Mouse (Mus musculus): ENCODE results near the gene Gm45337.
A peak's percentile ranks its signal among the peaks of the same experiment; 100 is the strongest.
"Not testable (repeated sequence)": the region's sequence is repeated elsewhere in the genome, so short reads cannot be mapped to it uniquely, and the experiment has no call there.

The Gm45337 gene

DNA sequence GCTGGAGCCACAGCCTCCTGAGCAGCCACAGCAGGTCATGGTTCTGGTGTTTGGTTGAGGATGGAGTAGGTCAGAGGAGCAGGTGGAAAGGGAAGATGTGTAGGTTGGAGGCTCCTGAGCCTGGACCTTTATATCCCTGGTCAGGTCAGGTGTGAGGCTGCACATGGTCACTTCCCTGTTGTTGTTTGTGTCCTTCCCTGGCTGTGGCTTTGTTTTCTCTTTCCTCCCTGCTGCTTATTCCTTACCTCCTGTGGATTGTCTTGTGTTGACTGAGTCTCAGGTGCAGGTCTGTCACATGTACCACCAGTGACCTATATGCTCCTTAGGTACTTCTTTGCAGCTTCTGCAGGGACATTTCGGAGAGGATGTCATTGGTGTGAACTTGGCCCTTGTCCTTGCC is at the start of gene Gm45337:
Gene Gm45337 (minus strand): TSS at position 101 of the 400 bp plus-strand sequence.
- no peak for DNase-seq (ENCODE audit: low spot score)

DNA sequence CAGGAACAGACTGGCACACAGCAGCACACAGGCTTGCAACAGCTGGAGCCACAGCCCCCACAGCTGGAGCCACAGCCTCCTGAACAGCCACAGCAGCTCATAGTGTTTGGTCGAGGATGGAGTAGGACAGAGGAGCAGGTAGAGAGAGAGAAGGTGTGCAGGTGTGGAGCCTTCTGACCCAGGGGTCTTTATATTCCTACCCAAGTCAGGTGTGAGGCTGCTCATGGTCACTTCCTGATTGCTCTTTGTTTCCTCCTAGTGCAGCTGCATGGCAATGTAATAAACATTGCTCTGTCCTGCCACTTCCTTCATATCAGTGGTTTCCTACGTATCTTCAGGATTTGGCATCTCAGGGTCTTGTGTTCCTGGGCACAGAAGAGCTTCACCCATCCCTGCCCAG is 45.9 kb upstream of the Gm45337 start, which contains the start of gene Gm10153:
Gene Gm10153 (minus strand): TSS at position 101 of the 400 bp plus-strand sequence.
- no peak for DNase-seq (ENCODE audit: low spot score)

GRCm38 (mm10) chr7:142188156-142188555 is 43.7 kb upstream of the Gm45337 start:
- no peak for DNase-seq (ENCODE audit: low spot score)

DNA sequence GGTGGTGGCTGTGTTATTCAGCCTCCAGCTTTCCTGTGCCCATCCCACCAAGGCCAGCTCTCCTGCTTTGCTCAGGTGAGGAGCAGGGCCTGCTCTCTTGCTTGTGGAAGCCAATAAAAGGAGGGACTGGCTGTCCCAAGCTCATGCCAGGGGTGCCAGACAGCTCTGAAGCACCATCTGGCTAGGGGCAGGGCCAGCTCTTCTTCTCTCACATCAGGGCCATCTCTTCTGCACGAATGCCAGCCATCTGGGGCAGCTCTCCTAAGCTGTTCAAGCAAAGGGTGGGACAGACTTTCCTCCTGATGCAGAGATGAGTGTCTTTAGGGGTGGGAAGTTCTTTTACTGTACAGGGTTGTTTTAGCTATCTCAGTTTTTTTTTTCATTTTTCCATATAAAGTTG is 36.6 kb upstream of the Gm45337 start:
- no peak for DNase-seq (ENCODE audit: low spot score)

- DNase-seq (ENCODE audit: low spot score) = no peak
These were observed 34.3 kb upstream of the Gm45337 start for GRCm38 (mm10) chr7:142178685-142179084.

DNA sequence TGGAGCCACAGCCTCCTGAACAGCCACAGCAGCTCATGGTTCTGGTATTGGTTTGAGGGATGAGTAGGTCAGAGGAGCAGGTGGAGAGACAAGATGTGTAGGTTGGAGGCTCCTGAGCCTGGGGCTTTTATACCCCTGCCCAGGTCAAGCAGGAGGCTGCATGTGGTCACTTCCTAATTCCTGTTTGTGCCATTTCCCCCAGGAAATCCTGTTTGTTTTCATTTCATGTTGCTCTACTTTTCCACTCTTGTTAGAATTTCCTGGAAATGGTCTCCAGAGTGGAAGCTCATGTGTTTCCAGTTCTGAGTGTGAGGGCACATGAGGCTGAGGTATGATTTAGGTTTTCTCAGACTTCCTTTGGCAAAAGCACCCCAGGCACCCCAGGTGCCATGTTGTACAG is 31.5 kb upstream of the Gm45337 start, which contains the start of gene Krtap5-2:
Gene Krtap5-2 (minus strand): TSS at position 101 of the 400 bp plus-strand sequence.
- DNase-seq (ENCODE audit: low spot score) = not testable (repeated sequence)

DNA sequence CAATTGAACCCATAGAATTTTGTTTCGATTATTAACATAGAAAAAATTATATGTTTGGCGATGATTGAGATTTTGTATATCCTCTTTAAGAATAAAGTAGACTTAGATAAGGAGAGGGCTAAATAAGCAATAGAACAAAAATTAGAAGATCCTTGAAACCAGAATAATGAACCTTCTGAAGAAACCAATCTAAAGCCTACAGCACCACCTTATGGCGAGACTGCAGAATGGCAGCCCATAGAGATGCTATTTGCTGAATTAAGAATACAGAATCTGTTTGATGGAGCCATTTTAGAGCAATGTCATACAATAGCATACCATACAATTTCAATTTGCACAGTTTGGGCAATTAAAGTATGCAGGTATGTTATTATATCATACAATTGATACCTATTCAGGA is 25.4 kb upstream of the Gm45337 start:
- peak; percentile 74 for DNase-seq (ENCODE audit: low spot score)

- DNase-seq (ENCODE audit: low spot score) = not testable (repeated sequence)
These were observed 21.2 kb upstream of the Gm45337 start, which contains the start of gene Gm4553 for GRCm38 (mm10) chr7:142165639-142166038. Gene Gm4553, minus strand, starts transcription at chr7:142165739.

DNA sequence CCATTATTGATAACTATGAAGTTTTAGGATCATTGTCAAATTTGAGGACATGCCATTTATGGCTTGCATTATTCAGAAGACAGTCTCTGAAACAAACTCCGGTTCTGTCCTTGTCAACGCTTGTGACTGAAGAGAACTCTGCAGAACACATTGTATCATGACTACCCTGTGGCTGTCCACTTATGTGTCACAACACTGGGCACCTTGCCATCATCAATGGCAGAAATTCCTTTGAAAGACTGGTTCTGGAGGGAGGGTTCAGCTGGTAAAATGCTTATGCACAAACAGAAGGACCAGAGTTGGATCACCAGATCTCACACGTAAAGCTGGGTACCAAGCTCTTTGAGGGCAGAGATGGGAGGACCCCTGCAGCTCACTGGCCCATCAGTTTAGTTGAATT is 15.0 kb upstream of the Gm45337 start:
- DNase-seq (ENCODE audit: low spot score) = no peak

DNA sequence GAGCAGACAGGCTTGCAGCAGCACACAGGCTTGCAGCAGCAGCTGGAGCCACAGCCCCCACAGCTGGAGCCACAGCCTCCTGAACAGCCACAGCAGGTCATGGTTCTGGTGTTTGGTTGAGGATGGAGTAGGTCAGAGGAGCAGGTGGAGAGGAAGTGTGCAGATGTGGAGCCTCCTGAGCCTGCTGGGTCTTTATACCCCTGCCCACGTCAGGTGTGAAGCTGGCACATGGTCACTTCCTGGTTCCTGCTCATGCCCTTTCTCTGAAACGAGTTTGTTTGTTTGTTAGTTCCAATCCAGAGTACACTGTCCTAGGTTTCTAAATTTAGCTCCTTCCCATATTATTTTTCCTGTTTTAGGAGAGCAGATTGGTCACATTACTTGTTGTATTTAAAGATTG is 12.6 kb upstream of the Gm45337 start, which contains the start of gene Gm29735:
Gene Gm29735 (minus strand): TSS at position 101 of the 400 bp plus-strand sequence.
- DNase-seq (ENCODE audit: low spot score) = not testable (repeated sequence)

DNA sequence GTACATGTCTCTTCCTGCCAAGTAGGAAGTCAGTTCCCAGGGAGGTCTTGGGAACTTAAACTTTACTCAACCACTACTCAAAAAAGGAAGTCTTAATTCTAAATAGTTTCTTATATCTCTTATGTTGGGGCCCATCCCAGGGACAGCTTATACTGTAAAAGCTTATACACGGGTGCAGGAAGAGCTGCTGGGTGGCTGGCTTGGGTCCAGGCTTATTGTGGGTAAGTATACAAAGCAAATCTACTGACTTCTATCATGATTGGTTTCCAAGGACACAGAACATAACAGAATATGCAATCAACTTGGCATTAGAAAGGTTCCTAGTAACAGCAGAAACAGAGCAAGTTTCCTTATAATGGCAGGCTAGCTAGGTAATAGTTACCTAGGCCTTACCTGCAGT is 10.9 kb upstream of the Gm45337 start:
- no peak for DNase-seq (ENCODE audit: low spot score)

- DNase-seq (ENCODE audit: low spot score) = no peak
These were observed 7.8 kb upstream of the Gm45337 start for GRCm38 (mm10) chr7:142152191-142152590.

GRCm38 (mm10) chr7:142148633-142149032 is 4.2 kb upstream of the Gm45337 start:
- no peak for DNase-seq (ENCODE audit: low spot score)

DNA sequence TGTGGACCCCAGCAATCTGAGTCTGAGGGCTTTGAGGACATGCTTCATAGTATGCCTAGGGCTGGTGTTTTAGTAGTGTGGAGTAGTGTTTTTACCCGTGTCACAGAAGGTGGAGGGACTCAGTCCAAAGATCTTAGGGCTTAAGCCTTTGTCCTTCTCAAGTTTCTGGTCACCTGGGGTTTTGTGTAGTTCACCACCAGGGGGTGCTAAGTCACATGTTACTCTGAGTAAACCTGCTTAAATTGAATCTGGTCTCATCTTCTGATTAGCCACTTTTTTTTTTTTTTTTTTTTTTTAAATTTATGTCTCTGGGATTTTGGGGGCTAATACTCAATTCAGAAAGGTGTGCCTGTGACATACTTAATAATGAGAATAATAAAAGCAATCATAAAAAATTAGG is 1.6 kb upstream of the Gm45337 start:
- peak; percentile 85 for DNase-seq (ENCODE audit: low spot score)

DNA sequence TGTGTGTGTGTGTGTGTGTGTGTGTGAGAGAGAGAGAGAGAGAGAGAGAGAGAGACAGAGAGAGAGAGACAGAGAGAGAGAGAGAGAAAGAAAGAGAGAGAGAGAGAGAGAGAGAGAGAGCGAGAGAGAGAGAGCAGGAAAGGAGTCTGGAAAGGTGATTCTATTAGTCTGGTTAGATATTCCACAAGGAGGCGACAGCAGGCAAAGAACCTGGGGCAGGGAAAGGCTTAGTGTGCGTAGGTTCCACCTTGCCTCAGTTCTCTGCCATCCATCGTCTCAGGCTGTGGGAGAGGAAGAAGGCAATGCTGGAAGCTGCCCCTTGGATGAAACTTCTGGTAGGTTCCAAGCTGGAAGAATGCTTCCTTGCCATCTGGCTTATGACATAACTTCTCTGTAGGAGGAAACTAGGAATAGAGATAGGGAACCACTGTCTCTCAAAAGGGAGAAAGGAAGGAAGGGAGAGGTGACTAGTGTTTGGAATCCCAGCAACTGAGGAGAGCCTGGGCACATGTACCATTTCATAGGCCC is 1.1 kb upstream of the Gm45337 start:
- no peak for DNase-seq (ENCODE audit: low spot score)

GRCm38 (mm10) chr7:142143506-142144010 is 849 bp downstream of the Gm45337 start:
- DNase-seq (ENCODE audit: low spot score) = not testable (repeated sequence)

GRCm38 (mm10) chr7:142140696-142141095 is 3.7 kb downstream of the Gm45337 start:
- no peak for DNase-seq (ENCODE audit: low spot score)

GRCm38 (mm10) chr7:142135934-142136333 is 8.5 kb downstream of the Gm45337 start, which contains the start of gene Gm39115:
Gene Gm39115, minus strand, starts transcription at chr7:142136034.
- DNase-seq (ENCODE audit: low spot score) = not testable (repeated sequence)

DNA sequence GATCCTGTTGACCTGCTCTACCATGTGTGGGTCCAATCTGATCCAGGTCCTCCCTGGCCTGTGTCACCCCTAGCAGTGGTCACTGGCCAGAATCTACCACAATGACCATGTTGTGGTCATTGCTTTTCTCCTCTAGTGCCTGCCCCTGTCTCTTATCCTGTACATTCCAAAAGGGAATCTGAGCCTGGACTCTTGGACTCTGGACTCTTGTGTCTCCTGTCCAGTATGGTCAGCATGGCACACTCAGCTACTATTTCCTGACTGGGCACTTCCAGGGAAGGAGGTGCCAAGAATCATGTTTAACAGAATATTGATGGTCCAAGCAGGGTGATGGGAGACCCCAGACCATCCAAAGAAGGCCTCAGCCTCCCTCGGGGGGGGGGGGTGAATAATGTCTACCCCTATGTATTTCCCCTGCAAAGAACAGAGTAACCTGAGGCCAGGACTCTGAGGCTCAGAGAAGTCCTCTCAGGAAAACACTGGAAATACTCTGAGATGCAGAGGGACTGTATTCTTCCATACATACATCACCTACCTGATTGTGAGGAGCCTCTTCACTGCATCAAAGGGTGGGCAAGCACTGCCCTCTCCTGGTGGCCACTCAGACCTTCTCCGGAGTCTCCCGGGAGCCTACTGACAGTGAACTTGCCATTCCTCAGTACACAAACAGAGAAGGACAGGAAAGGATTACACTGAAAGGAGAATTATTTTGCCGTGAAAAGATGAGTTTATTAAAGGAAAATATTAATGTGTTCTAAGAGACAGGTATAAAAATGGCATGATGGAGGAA is 10.0 kb downstream of the Gm45337 start:
- DNase-seq (ENCODE audit: low spot score) = peak; percentile 28

DNA sequence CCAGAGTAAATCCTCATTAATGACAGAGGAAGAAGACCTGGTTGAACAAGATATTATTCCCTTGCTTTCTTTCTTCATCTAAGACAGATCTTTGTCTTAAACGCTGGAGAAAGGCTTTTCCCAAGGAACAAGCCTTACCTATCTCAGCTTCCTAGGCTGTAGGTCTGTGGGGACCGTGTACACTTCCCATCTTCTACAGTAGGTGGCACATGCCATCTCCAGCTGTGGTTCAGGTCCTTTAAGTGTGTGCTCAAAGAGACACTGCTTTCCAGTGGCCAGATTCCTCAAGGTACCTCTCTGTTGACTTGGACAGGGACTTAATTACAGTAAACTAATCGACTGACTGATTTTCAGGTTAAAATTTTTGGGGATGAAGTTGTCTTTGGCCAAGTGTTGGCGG is 15.6 kb downstream of the Gm45337 start:
- no peak for DNase-seq (ENCODE audit: low spot score)

- DNase-seq (ENCODE audit: low spot score) = not testable (repeated sequence)
These were observed 23.8 kb downstream of the Gm45337 start, which contains the start of gene Gm45618 for GRCm38 (mm10) chr7:142120629-142121028. Gene Gm45618, minus strand, starts transcription at chr7:142120729.

- DNase-seq (ENCODE audit: low spot score) = peak; percentile 62
These were observed 24.8 kb downstream of the Gm45337 start for GRCm38 (mm10) chr7:142119632-142120031.

DNA sequence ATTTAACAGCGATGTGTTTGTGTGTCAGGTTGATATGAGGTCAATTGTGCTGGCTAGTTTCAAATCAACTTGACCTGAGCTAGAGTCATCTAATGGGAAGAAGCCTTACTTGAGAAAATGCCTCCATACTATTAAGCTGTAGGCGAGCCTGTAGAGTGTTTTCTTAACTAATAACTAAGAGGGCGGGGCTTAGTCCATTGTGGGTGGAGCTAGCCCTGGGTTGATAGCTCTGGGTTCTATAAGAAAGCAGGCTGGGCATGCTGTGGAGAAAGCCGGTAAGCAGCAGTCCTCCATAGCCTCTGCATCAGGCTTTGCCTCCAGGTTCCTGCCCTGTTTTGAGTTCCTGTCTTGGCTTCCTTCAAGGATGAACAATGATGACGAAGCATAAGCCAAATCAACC is 39.7 kb downstream of the Gm45337 start:
- no peak for DNase-seq (ENCODE audit: low spot score)

All from embryo, embryonic 10 days (tissue).